Mouse (Mus musculus) stomach, embryonic 15.5 days (tissue): ENCODE measurements around the gene Pde6h. TPM values are rescaled to one million over a fixed set of nuclear protein-coding genes. Genes with fewer than 3 reads are reported as not detected.
A peak's percentile ranks its signal among the peaks of the same experiment; 100 is the strongest.

Experiments used
- ATAC-seq: fragments of 200-750 bp; cut with Nextera tagmentation; 2 replicates; pipeline ENCODE4 v1.8.0; 2017; ENCODE audit warnings: low read depth, moderate number of reproducible peaks, moderate TSS enrichment; ENCODE audit not compliant: insufficient read depth, low FRiP score
- H3K27ac ChIP-seq: fragments of 300-500 bp; sonication (generic); 2 replicates; pipeline ENCODE4 v1.5.1; 2015; ENCODE audit warnings: mild to moderate bottlenecking, inconsistent platforms
- H3K27me3 ChIP-seq: fragments of 300-500 bp; sonication (generic); replicated peaks from 2 replicates; pipeline ENCODE4 v1.6.1; 2015; ENCODE audit warnings: inconsistent platforms
- H3K36me3 ChIP-seq: fragments of 300-500 bp; sonication (generic); 2 replicates; pipeline ENCODE4 v1.6.1; 2015; ENCODE audit warnings: inconsistent platforms
- H3K4me1 ChIP-seq: fragments of 300-500 bp; sonication (generic); 2 replicates; pipeline ENCODE4 v1.6.1; 2015; ENCODE audit warnings: inconsistent platforms
- H3K4me2 ChIP-seq: fragments of 300-500 bp; sonication (generic); 2 replicates; pipeline ENCODE4 v1.6.1; 2015; ENCODE audit warnings: mild to moderate bottlenecking, inconsistent platforms
- H3K4me3 ChIP-seq: fragments of 300-500 bp; sonication (generic); replicated peaks from 2 replicates; pipeline ENCODE4 v1.5.1; 2015; ENCODE audit warnings: inconsistent platforms
- H3K9ac ChIP-seq: fragments of 300-500 bp; sonication (generic); 2 replicates; pipeline ENCODE4 v1.6.1; 2015; ENCODE audit warnings: inconsistent platforms
- H3K9me3 ChIP-seq: fragments of 300-500 bp; sonication (generic); 2 replicates; pipeline ENCODE4 v1.6.1; 2016; ENCODE audit warnings: inconsistent platforms
- WGBS: fragments of 180-500 bp; shearing (Covaris S2); methylation state at CpG from one replicate; pipeline ENCODE4 v1.1.7; 2015; 5-methylcytosine and 5-hydroxymethylcytosine counted together
- polyA plus RNA-seq: library from polyadenylated mRNA; unstranded; fragments of >200 nt; fragmentation: Nextera tagmentation; extraction: Ambion mirVana; gene quantifications from 2 replicates; pipeline ENCODE4 v1.2.1, GENCODE M21; 2015

Gene Pde6h
- polyA plus RNA-seq, 1 experiment from 2014 or later, result not detected

GRCm38 (mm10) chr6:136989824-136990497 is 66.3 kb downstream of the Pde6h start:
- H3K9me3 ChIP-seq, result no peaks in the 10 kb centered on the region
- WGBS, result 43% methylated on average over 11 of the region's 11 CpGs
- H3K27me3 ChIP-seq, result no peaks in the 10 kb centered on the region
- H3K36me3 ChIP-seq, result no peaks in the 10 kb centered on the region
- H3K9ac ChIP-seq, result no peak overlapping the region
- H3K4me1 ChIP-seq, result no peaks in the 10 kb centered on the region
- no peak for ATAC-seq
- H3K27ac ChIP-seq, result no peak overlapping the region
- no peak overlapping the region for H3K4me3 ChIP-seq
- peak overlapping the region; percentile 34 for H3K4me2 ChIP-seq

GRCm38 (mm10) chr6:136990557-136990956 is 66.9 kb downstream of the Pde6h start:
- Histone ChIP-seq H3K36me3 (no peaks in the 10 kb centered on the region), H3K4me3 (no peak overlapping the region), H3K27ac (no peak overlapping the region), H3K4me2 (no peak overlapping the region), H3K4me1 (no peaks in the 10 kb centered on the region), H3K9ac (no peak overlapping the region), H3K27me3 (no peaks in the 10 kb centered on the region), H3K9me3 (no peaks in the 10 kb centered on the region)
- no peak for ATAC-seq
- 43% methylated on average over 8 of the region's 8 CpGs for WGBS

- WGBS, result 27% methylated on average over 4 of the region's 4 CpGs
- ATAC-seq, result no peak
Measured at GRCm38 (mm10) chr6:136993574-136993973, 69.9 kb downstream of the Pde6h start.

GRCm38 (mm10) chr6:136995533-136995932 is 71.9 kb downstream of the Pde6h start:
- Histone ChIP-seq H3K9ac (no peak overlapping the region), H3K36me3 (no peaks in the 10 kb centered on the region), H3K4me3 (no peak overlapping the region), H3K9me3 (no peaks in the 10 kb centered on the region), H3K27ac (no peak overlapping the region), H3K4me2 (no peak overlapping the region), H3K4me1 (no peaks in the 10 kb centered on the region), H3K27me3 (no peaks in the 10 kb centered on the region)
- ATAC-seq, result no peak
- whole genome bisulfite sequencing, result 76% methylated on average over 8 of the region's 8 CpGs

More at GRCm38 (mm10) chr6:136993574-136993973, 69.9 kb downstream of the Pde6h start:
- no peaks in the 10 kb centered on the region for H3K4me1 ChIP-seq
- no peaks in the 10 kb centered on the region for H3K36me3 ChIP-seq
- H3K27me3 ChIP-seq, result no peaks in the 10 kb centered on the region
- H3K4me3 ChIP-seq, result no peak overlapping the region
- no peak overlapping the region for H3K4me2 ChIP-seq
- no peak overlapping the region for H3K9ac ChIP-seq
- H3K9me3 ChIP-seq, result no peaks in the 10 kb centered on the region
- H3K27ac ChIP-seq, result no peak overlapping the region

- Histone ChIP-seq H3K27me3 (no peaks in the 10 kb centered on the region), H3K4me3 (no peak overlapping the region), H3K4me1 (no peaks in the 10 kb centered on the region), H3K9me3 (no peaks in the 10 kb centered on the region), H3K9ac (no peak overlapping the region), H3K36me3 (no peaks in the 10 kb centered on the region), H3K27ac (no peak overlapping the region), H3K4me2 (no peak overlapping the region)
- 49% methylated on average over 5 of the region's 5 CpGs for WGBS
- ATAC-seq, result no peak
Measured at GRCm38 (mm10) chr6:136996336-136996735, 72.7 kb downstream of the Pde6h start.

GRCm38 (mm10) chr6:136998181-136998580 is 74.5 kb downstream of the Pde6h start:
- H3K4me1 ChIP-seq, result no peaks in the 10 kb centered on the region
- H3K4me2 ChIP-seq, result no peak overlapping the region
- no peaks in the 10 kb centered on the region for H3K9me3 ChIP-seq
- no peaks in the 10 kb centered on the region for H3K27me3 ChIP-seq
- no peak overlapping the region for H3K4me3 ChIP-seq
- H3K9ac ChIP-seq, result no peak overlapping the region
- no peaks in the 10 kb centered on the region for H3K36me3 ChIP-seq
- ATAC-seq, result no peak
- H3K27ac ChIP-seq, result no peak overlapping the region
- 82% methylated on average over 7 of the region's 7 CpGs for WGBS

- no peak for ATAC-seq
- Histone ChIP-seq H3K27me3 (no peaks in the 10 kb centered on the region), H3K27ac (no peak overlapping the region), H3K4me2 (no peak overlapping the region), H3K4me3 (no peak overlapping the region), H3K9me3 (no peaks in the 10 kb centered on the region), H3K36me3 (no peaks in the 10 kb centered on the region), H3K9ac (no peak overlapping the region), H3K4me1 (no peaks in the 10 kb centered on the region)
- 80% methylated on average over 3 of the region's 3 CpGs for WGBS
Measured at GRCm38 (mm10) chr6:136999009-136999408, 75.4 kb downstream of the Pde6h start.

- WGBS, result 89% methylated on average over 15 of the region's 15 CpGs
- Histone ChIP-seq H3K27me3 (no peaks in the 10 kb centered on the region), H3K4me2 (no peak overlapping the region), H3K9ac (no peak overlapping the region), H3K27ac (no peak overlapping the region), H3K4me1 (no peaks in the 10 kb centered on the region), H3K4me3 (no peak overlapping the region), H3K36me3 (no peaks in the 10 kb centered on the region), H3K9me3 (no peaks in the 10 kb centered on the region)
- ATAC-seq, result no peak
Measured at GRCm38 (mm10) chr6:136999707-137000446, 76.2 kb downstream of the Pde6h start.

- Histone ChIP-seq H3K27me3 (no peaks in the 10 kb centered on the region), H3K36me3 (no peaks in the 10 kb centered on the region), H3K9me3 (no peaks in the 10 kb centered on the region), H3K9ac (no peak overlapping the region), H3K4me1 (no peaks in the 10 kb centered on the region), H3K4me3 (no peak overlapping the region), H3K27ac (no peak overlapping the region), H3K4me2 (no peak overlapping the region)
- WGBS, result 85% methylated on average over 10 of the region's 10 CpGs
- ATAC-seq, result no peak
Measured at GRCm38 (mm10) chr6:137000706-137001105, 77.1 kb downstream of the Pde6h start.

- no peaks in the 10 kb centered on the region for H3K36me3 ChIP-seq
- no peaks in the 10 kb centered on the region for H3K9me3 ChIP-seq
- WGBS, result 79% methylated on average over 6 of the region's 6 CpGs
- H3K9ac ChIP-seq, result no peak overlapping the region
- H3K27me3 ChIP-seq, result no peaks in the 10 kb centered on the region
- no peak overlapping the region for H3K4me3 ChIP-seq
- H3K27ac ChIP-seq, result no peak overlapping the region
- no peaks in the 10 kb centered on the region for H3K4me1 ChIP-seq
- H3K4me2 ChIP-seq, result no peak overlapping the region
- no peak for ATAC-seq
Measured at GRCm38 (mm10) chr6:137001267-137002168, 77.9 kb downstream of the Pde6h start.

GRCm38 (mm10) chr6:137002169-137002514 is 78.5 kb downstream of the Pde6h start:
- Histone ChIP-seq H3K9me3 (no peaks in the 10 kb centered on the region), H3K4me3 (no peak overlapping the region), H3K4me1 (no peaks in the 10 kb centered on the region), H3K27me3 (no peaks in the 10 kb centered on the region), H3K9ac (no peak overlapping the region), H3K36me3 (no peaks in the 10 kb centered on the region), H3K27ac (no peak overlapping the region), H3K4me2 (no peak overlapping the region)
- ATAC-seq, result no peak
- 75% methylated on average over 5 of the region's 5 CpGs for WGBS

- Histone ChIP-seq H3K9me3 (no peaks in the 10 kb centered on the region), H3K4me2 (no peak overlapping the region), H3K36me3 (no peaks in the 10 kb centered on the region), H3K4me3 (no peak overlapping the region), H3K27ac (no peak overlapping the region), H3K4me1 (no peaks in the 10 kb centered on the region), H3K27me3 (no peaks in the 10 kb centered on the region), H3K9ac (no peak overlapping the region)
- no peak for ATAC-seq
- WGBS, result 89% methylated on average over 4 of the region's 4 CpGs
Measured at GRCm38 (mm10) chr6:137004359-137004758, 80.7 kb downstream of the Pde6h start.
